Mouse (Mus musculus) cortical plate, adult 2 months (tissue): ENCODE measurements around the gene Gstp1.

Source experiments
- CTCF ChIP-seq: fragments of 200-500 bp; IDR thresholded peaks from 2 replicates; pipeline ENCODE4 v1.5.1; 2011; ENCODE audit warnings: mild to moderate bottlenecking, control low read depth, low read length; ENCODE audit not compliant: insufficient read depth; ENCODE audit errors: extremely low read depth
- POLR2A ChIP-seq: fragments of 200-500 bp; IDR thresholded peaks from 2 replicates; pipeline ENCODE4 v1.6.1; 2011; ENCODE audit warnings: mild to moderate bottlenecking, low read length, control low read depth; ENCODE audit not compliant: insufficient read depth; ENCODE audit errors: extremely low read depth

GRCm38 (mm10) chr19:4070311-4070710, 32.5 kb upstream of the Gstp1 start:
- no peak for TF ChIP-seq POLR2A
- TF ChIP-seq CTCF = no peak
